Mouse (Mus musculus): ENCODE data around the gene Kcnj2. TPM values are rescaled to one million over a fixed set of nuclear protein-coding genes. Genes with fewer than 3 reads are reported as not detected.

The Kcnj2 gene
- polyA plus RNA-seq, 1 experiment = 2.0 TPM

DNA sequence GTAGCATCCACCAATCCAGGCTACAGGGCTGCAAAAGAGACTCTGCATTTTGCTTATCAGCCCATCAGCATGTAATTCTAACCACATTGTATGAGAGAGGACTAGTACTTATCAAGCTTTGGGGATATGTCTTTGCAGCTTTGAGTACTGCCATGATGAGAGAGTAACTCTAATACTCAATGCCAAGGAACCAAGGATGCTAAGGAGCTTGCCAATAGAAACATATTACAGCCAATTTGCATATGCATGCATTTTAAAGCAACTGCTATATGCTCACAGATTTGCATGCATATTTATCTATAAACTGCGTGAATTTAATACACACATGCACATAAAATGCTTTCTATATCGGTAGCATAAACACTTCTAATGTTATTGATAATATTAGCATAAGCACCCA lies 34.2 kb downstream of the Kcnj2 start:
- Histone ChIP-seq H3K36me3 (ENCODE audit: control insufficient read depth, insufficient read depth) (no peaks in the 10 kb centered on the region), H3K4me3 (no peak overlapping the region), H3K79me2 (ENCODE audit: control insufficient read depth, insufficient read depth) (no peaks in the 10 kb centered on the region), H3K4me2 (ENCODE audit: low read depth) (no peak overlapping the region), H3K27me3 (ENCODE audit: control insufficient read depth, insufficient read depth, insufficient read length) (no peaks in the 10 kb centered on the region), H3ac (ENCODE audit: control insufficient read depth, insufficient read length) (no peak overlapping the region)
- TF ChIP-seq MYOD1 (IDR thresholded peaks at IDR 0.05; ENCODE audit: control insufficient read depth in 1 of 3, insufficient read length in 2 of 3, low read depth in 2 of 3) = no peak
- TF ChIP-seq CEBPB (IDR thresholded peaks at IDR 0.05; ENCODE audit: insufficient read depth, poor library complexity, severe bottlenecking) = no peak
- no peak for TF ChIP-seq POLR2A (IDR thresholded peaks at IDR 0.05; ENCODE audit: insufficient read length, low read depth)
- no peak for TF ChIP-seq SRF (IDR thresholded peaks at IDR 0.05; ENCODE audit: control insufficient read depth, insufficient read length, low read depth)

DNA sequence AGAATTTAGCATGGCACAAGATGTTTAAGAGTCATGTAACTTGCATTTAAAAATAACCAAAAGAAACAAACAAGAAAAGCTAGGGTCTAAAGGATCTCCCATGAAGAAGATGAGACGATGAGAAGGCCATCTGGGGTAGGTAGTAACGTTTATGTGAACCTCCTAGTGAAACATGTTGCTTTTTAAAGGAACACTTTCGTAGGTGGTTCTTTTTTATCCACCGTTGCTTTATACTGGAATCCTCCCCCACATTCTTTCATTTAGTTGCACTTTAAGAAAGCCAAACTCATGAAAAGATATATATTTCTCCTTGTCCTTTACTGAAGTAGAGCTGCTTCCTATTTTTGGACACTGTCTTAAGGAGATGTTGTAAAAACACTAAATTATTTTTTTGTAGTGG lies 34.7 kb downstream of the Kcnj2 start:
- Histone ChIP-seq H3K4me3 (no peak overlapping the region), H3K27me3 (ENCODE audit: control insufficient read depth, insufficient read depth, insufficient read length) (no peaks in the 10 kb centered on the region), H3K79me2 (ENCODE audit: control insufficient read depth, insufficient read depth) (no peaks in the 10 kb centered on the region), H3ac (ENCODE audit: control insufficient read depth, insufficient read length) (no peak overlapping the region), H3K4me2 (ENCODE audit: low read depth) (no peak overlapping the region), H3K36me3 (ENCODE audit: control insufficient read depth, insufficient read depth) (no peaks in the 10 kb centered on the region)
- TF ChIP-seq MYOD1 (IDR thresholded peaks at IDR 0.05; ENCODE audit: control insufficient read depth in 1 of 3, insufficient read length in 2 of 3, low read depth in 2 of 3) (no peak), SRF (IDR thresholded peaks at IDR 0.05; ENCODE audit: control insufficient read depth, insufficient read length, low read depth) (no peak), TCF3 (IDR thresholded peaks at IDR 0.05; ENCODE audit: insufficient read length, low read depth) (no peak), MAX (IDR thresholded peaks at IDR 0.05; ENCODE audit: low read depth) (no peak), TCF12 (IDR thresholded peaks at IDR 0.05; ENCODE audit: insufficient read depth, poor library complexity, severe bottlenecking) (no peak), CEBPB (IDR thresholded peaks at IDR 0.05; ENCODE audit: insufficient read depth, poor library complexity, severe bottlenecking) (no peak), E2F4 (IDR thresholded peaks at IDR 0.05; ENCODE audit: insufficient read depth) (no peak), MYOG (IDR thresholded peaks at IDR 0.05; ENCODE audit: control insufficient read depth in 1 of 3, insufficient read depth in 1 of 3, insufficient read length in 2 of 3, low read depth in 2 of 3) (no peak), POLR2AphosphoS2 (IDR thresholded peaks at IDR 0.05; ENCODE audit: insufficient read length, low read depth) (no peak), REST (IDR thresholded peaks at IDR 0.05; ENCODE audit: insufficient read depth, insufficient read length) (no peak)

DNA sequence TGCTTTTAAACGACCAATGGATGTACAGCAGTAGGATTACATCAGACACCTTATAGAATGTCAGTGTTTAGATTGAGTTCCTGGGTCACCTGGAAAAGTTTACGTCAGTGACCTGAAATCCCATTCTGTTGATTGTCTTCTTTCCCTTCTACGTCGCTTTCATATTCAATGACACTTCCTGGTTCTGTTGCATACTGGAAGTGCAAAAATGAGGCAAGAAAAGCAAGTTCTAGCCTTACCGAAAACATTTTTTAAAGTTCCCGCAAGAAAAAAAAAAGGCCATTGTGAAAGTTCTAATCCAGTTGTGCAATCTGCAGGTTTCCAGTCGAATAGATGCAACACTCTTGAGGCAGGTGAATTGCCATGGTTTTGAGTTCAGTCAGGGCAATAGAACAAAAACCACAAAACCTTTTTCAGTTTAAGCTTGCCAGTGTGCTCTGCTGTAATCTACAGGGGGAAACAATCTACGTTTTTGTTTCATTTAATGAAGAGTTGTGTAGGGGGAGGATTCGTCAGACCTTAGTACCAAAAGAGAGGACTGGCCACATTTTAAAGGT lies 35.7 kb downstream of the Kcnj2 start:
- Histone ChIP-seq H3K4me2 (ENCODE audit: low read depth) (no peak overlapping the region), H3K4me3 (no peak overlapping the region), H3K79me2 (ENCODE audit: control insufficient read depth, insufficient read depth) (no peaks in the 10 kb centered on the region), H3K36me3 (ENCODE audit: control insufficient read depth, insufficient read depth) (no peaks in the 10 kb centered on the region), H3ac (ENCODE audit: control insufficient read depth, insufficient read length) (no peak overlapping the region), H3K27me3 (ENCODE audit: control insufficient read depth, insufficient read depth, insufficient read length) (no peaks in the 10 kb centered on the region)
- TF ChIP-seq MYOD1 (IDR thresholded peaks at IDR 0.05; ENCODE audit: control insufficient read depth in 1 of 3, insufficient read length in 2 of 3, low read depth in 2 of 3) (no peak), CEBPB (IDR thresholded peaks at IDR 0.05; ENCODE audit: insufficient read depth, poor library complexity, severe bottlenecking) (no peak), TCF3 (IDR thresholded peaks at IDR 0.05; ENCODE audit: insufficient read length, low read depth) (no peak), POLR2A (IDR thresholded peaks at IDR 0.05; ENCODE audit: insufficient read length, low read depth) (no peak), REST (IDR thresholded peaks at IDR 0.05; ENCODE audit: insufficient read depth, insufficient read length) (no peak), POLR2AphosphoS2 (IDR thresholded peaks at IDR 0.05; ENCODE audit: insufficient read length, low read depth) (no peak), TCF12 (IDR thresholded peaks at IDR 0.05; ENCODE audit: insufficient read depth, poor library complexity, severe bottlenecking) (no peak), USF1 (IDR thresholded peaks at IDR 0.05; ENCODE audit: low read depth) (no peak), E2F4 (IDR thresholded peaks at IDR 0.05; ENCODE audit: insufficient read depth) (no peak), SRF (IDR thresholded peaks at IDR 0.05; ENCODE audit: control insufficient read depth, insufficient read length, low read depth) (no peak), MAX (IDR thresholded peaks at IDR 0.05; ENCODE audit: low read depth) (no peak), MYOG (IDR thresholded peaks at IDR 0.05; ENCODE audit: control insufficient read depth in 1 of 3, insufficient read depth in 1 of 3, insufficient read length in 2 of 3, low read depth in 2 of 3) (no peak)

DNA sequence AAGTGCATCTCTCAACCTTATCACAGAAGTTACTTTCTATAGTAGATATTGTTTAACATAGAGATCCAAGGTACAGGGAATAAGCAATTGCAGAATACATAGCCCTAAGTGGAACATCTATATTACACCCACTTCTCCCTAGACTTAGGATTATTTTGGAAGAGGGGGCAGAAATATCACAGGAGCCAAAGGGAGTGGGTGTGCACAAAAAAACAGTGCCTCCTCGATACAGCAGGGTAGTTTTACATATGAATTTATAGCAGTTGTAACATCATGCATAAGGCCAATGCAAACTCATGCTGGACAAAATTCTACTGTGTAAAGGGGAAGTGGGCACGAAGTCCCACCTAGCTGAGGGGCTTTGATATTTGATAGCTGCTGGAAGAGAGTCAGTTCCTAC lies 38.5 kb downstream of the Kcnj2 start:
- Histone ChIP-seq H3K36me3 (ENCODE audit: control insufficient read depth, insufficient read depth) (no peaks in the 10 kb centered on the region), H3ac (ENCODE audit: control insufficient read depth, insufficient read length) (no peak overlapping the region), H3K4me2 (ENCODE audit: low read depth) (no peak overlapping the region), H3K27me3 (ENCODE audit: control insufficient read depth, insufficient read depth, insufficient read length) (no peaks in the 10 kb centered on the region), H3K4me3 (no peak overlapping the region), H3K79me2 (ENCODE audit: control insufficient read depth, insufficient read depth) (no peaks in the 10 kb centered on the region)
- TF ChIP-seq USF1 (IDR thresholded peaks at IDR 0.05; ENCODE audit: low read depth) (no peak), TCF3 (IDR thresholded peaks at IDR 0.05; ENCODE audit: insufficient read length, low read depth) (no peak), MYOG (IDR thresholded peaks at IDR 0.05; ENCODE audit: control insufficient read depth in 1 of 3, insufficient read depth in 1 of 3, insufficient read length in 2 of 3, low read depth in 2 of 3) (no peak), REST (IDR thresholded peaks at IDR 0.05; ENCODE audit: insufficient read depth, insufficient read length) (no peak), E2F4 (IDR thresholded peaks at IDR 0.05; ENCODE audit: insufficient read depth) (no peak), MAX (IDR thresholded peaks at IDR 0.05; ENCODE audit: low read depth) (no peak), POLR2AphosphoS2 (IDR thresholded peaks at IDR 0.05; ENCODE audit: insufficient read length, low read depth) (no peak), CEBPB (IDR thresholded peaks at IDR 0.05; ENCODE audit: insufficient read depth, poor library complexity, severe bottlenecking) (no peak)

DNA sequence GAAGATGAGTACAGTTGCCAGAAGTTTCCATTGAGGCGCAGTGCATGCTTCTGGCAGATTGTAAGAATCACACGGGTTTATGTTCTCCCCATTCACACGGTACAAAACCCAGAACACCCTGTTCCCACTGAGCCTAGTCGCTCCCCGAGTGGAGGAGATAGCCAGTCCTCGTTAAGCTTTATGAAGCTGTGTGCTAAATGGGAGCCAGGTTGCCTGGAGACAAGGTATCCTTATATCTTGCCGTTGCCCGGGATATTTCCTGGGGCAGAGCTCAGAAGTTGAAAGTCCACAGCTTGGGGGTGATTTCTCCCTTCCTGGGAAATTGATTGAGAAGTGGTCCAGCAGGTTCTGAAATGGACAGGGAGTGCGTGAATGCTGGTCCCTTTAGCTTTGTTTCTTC lies 42.2 kb downstream of the Kcnj2 start:
- Histone ChIP-seq H3K4me2 (ENCODE audit: low read depth) (no peak overlapping the region), H3K36me3 (ENCODE audit: control insufficient read depth, insufficient read depth) (no peaks in the 10 kb centered on the region), H3K79me2 (ENCODE audit: control insufficient read depth, insufficient read depth) (no peaks in the 10 kb centered on the region), H3K27me3 (ENCODE audit: control insufficient read depth, insufficient read depth, insufficient read length) (no peaks in the 10 kb centered on the region), H3ac (ENCODE audit: control insufficient read depth, insufficient read length) (no peak overlapping the region), H3K4me3 (no peak overlapping the region)
- no peak for TF ChIP-seq TCF12 (IDR thresholded peaks at IDR 0.05; ENCODE audit: insufficient read depth, poor library complexity, severe bottlenecking)
- TF ChIP-seq CEBPB (IDR thresholded peaks at IDR 0.05; ENCODE audit: insufficient read depth, poor library complexity, severe bottlenecking) = no peak
- no peak for TF ChIP-seq POLR2A (IDR thresholded peaks at IDR 0.05; ENCODE audit: insufficient read length, low read depth)
- no peak for TF ChIP-seq E2F4 (IDR thresholded peaks at IDR 0.05; ENCODE audit: insufficient read depth)
- TF ChIP-seq SRF (IDR thresholded peaks at IDR 0.05; ENCODE audit: control insufficient read depth, insufficient read length, low read depth) = no peak

Data from myocyte (in vitro differentiated cells).